Mouse (Mus musculus) stomach, embryonic 14.5 days (tissue): ENCODE measurements around the gene Adap2. TPM values are rescaled to one million over a fixed set of nuclear protein-coding genes. Genes with fewer than 3 reads are reported as not detected.
"Not testable (repeated sequence)": the region's sequence is repeated elsewhere in the genome, so short reads cannot be mapped to it uniquely, and the experiment has no call there.

Experiments used
- ATAC-seq: fragments of 200-750 bp; cut with Nextera tagmentation; 2 replicates; pipeline ENCODE4 v1.8.0; 2017; ENCODE audit warnings: low read depth, moderate TSS enrichment; ENCODE audit not compliant: insufficient number of reproducible peaks, insufficient read depth, low FRiP score
- H3K27ac ChIP-seq: fragments of 300-500 bp; sonication (generic); 2 replicates; pipeline ENCODE4 v1.5.1; 2014; ENCODE audit warnings: mild to moderate bottlenecking, low read length, moderate library complexity, mixed read lengths
- H3K27me3 ChIP-seq: fragments of 300-500 bp; sonication (generic); 2 replicates; pipeline ENCODE4 v1.6.1; 2014; ENCODE audit warnings: low read length, control low read depth, mixed read lengths; ENCODE audit not compliant: control insufficient read depth, insufficient read depth
- H3K36me3 ChIP-seq: fragments of 300-500 bp; sonication (generic); 2 replicates; pipeline ENCODE4 v1.6.1; 2014; ENCODE audit warnings: mild to moderate bottlenecking, control low read depth, low read length, moderate library complexity, mixed read lengths; ENCODE audit not compliant: control insufficient read depth, insufficient read depth
- H3K4me1 ChIP-seq: fragments of 300-500 bp; sonication (generic); 2 replicates; pipeline ENCODE4 v1.6.1; 2014; ENCODE audit warnings: low read length, control low read depth, mixed read lengths; ENCODE audit not compliant: control insufficient read depth, insufficient read depth
- H3K4me2 ChIP-seq: fragments of 300-500 bp; sonication (generic); replicated peaks from 2 replicates; pipeline ENCODE4 v1.6.1; 2014; ENCODE audit warnings: low read depth, low read length, control low read depth
- H3K4me3 ChIP-seq: fragments of 300-500 bp; sonication (generic); 2 replicates; pipeline ENCODE4 v1.5.1; 2014; ENCODE audit warnings: low read depth, low read length, control low read depth
- H3K9ac ChIP-seq: fragments of 300-500 bp; sonication (generic); replicated peaks from 2 replicates; pipeline ENCODE4 v1.6.1; 2014; ENCODE audit warnings: low read depth, mild to moderate bottlenecking, control low read depth, low read length, moderate library complexity, mixed read lengths
- H3K9me3 ChIP-seq: fragments of 300-500 bp; sonication (generic); 2 replicates; pipeline ENCODE4 v1.6.1; 2016; ENCODE audit warnings: low read depth, low read length, control low read depth; ENCODE audit not compliant: control insufficient read depth
- WGBS: fragments of 180-500 bp; shearing (Covaris S2); extraction: QIAGEN DNeasy Blood & Tissue Kit; methylation state at CpG from one replicate; pipeline ENCODE4 v1.1.7; 2014; 5-methylcytosine and 5-hydroxymethylcytosine counted together
- polyA plus RNA-seq: library from polyadenylated mRNA; unstranded; fragments of >200 nt; fragmentation: Nextera tagmentation; extraction: Ambion mirVana; gene quantifications from 2 replicates; pipeline ENCODE4 v1.2.1, GENCODE M21; 2014

The Adap2 gene
- polyA plus RNA-seq, 1 experiment from 2014 or later: 2.3 TPM

- Histone ChIP-seq H3K9me3 (no peaks in the 10 kb centered on the region), H3K9ac (peak within 1 kb of the TSS; percentile 81), H3K36me3 (peaks cover 9% of the 10 kb centered on the region), H3K27me3 (no peaks in the 10 kb centered on the region), H3K4me2 (peak within 1 kb of the TSS; percentile 79), H3K4me1 (no peaks in the 10 kb centered on the region), H3K27ac (peak within 1 kb of the TSS; percentile 85), H3K4me3 (peak within 1 kb of the TSS; percentile 79)
- WGBS: under 1% methylated on average over 40 of the region's 40 CpGs
- peak; percentile 86 for ATAC-seq
These were observed 11.9 kb upstream of the Adap2 start, which contains the start of gene Tefm for GRCm38 (mm10) chr11:80141825-80142521. Gene Tefm, minus strand, starts transcription at chr11:80142175.

GRCm38 (mm10) chr11:80142872-80143271 lies 11.0 kb upstream of the Adap2 start:
- Histone ChIP-seq H3K27me3 (no peaks in the 10 kb centered on the region), H3K9ac (no peak overlapping the region), H3K27ac (no peak overlapping the region), H3K4me2 (peak overlapping the region; percentile 79), H3K4me1 (no peaks in the 10 kb centered on the region), H3K36me3 (peaks cover 7% of the 10 kb centered on the region), H3K9me3 (no peaks in the 10 kb centered on the region), H3K4me3 (peak overlapping the region; percentile 79; the same call in 1 of the 2 replicates)
- 36% methylated on average over 8 of the region's 8 CpGs for WGBS
- ATAC-seq: no peak

- no peak for ATAC-seq
- no peaks in the 10 kb centered on the region for H3K4me1 ChIP-seq
- WGBS: 40% methylated on average over 10 of the region's 10 CpGs
These were observed 8.1 kb upstream of the Adap2 start for GRCm38 (mm10) chr11:80145787-80146275.

GRCm38 (mm10) chr11:80147748-80148147 lies 6.2 kb upstream of the Adap2 start:
- no peaks in the 10 kb centered on the region for H3K36me3 ChIP-seq
- no peak overlapping the region for H3K9ac ChIP-seq
- WGBS: 76% methylated on average over 6 of the region's 6 CpGs
- H3K4me2 ChIP-seq: no peak overlapping the region
- no peak overlapping the region for H3K4me3 ChIP-seq
- no peaks in the 10 kb centered on the region for H3K27me3 ChIP-seq
- H3K27ac ChIP-seq: no peak overlapping the region
- no peak for ATAC-seq
- H3K4me1 ChIP-seq: no peaks in the 10 kb centered on the region
- no peaks in the 10 kb centered on the region for H3K9me3 ChIP-seq

More at GRCm38 (mm10) chr11:80145787-80146275, 8.1 kb upstream of the Adap2 start:
- H3K27ac ChIP-seq: no peak overlapping the region
- no peak overlapping the region for H3K4me2 ChIP-seq
- no peaks in the 10 kb centered on the region for H3K27me3 ChIP-seq
- H3K4me3 ChIP-seq: no peak overlapping the region
- H3K9ac ChIP-seq: no peak overlapping the region
- no peaks in the 10 kb centered on the region for H3K36me3 ChIP-seq
- H3K9me3 ChIP-seq: no peaks in the 10 kb centered on the region

- no peaks in the 10 kb centered on the region for H3K4me1 ChIP-seq
These were observed 5.6 kb upstream of the Adap2 start for GRCm38 (mm10) chr11:80148313-80148712.

GRCm38 (mm10) chr11:80148974-80149373 lies 4.9 kb upstream of the Adap2 start:
- not testable (repeated sequence) for ATAC-seq, H3K4me2 ChIP-seq, H3K4me3 ChIP-seq, H3K9ac ChIP-seq, H3K36me3 ChIP-seq, H3K27me3 ChIP-seq, H3K27ac ChIP-seq, H3K4me1 ChIP-seq, H3K9me3 ChIP-seq
- WGBS: 38% methylated on average over 1 of the region's 4 CpGs

More at GRCm38 (mm10) chr11:80148313-80148712, 5.6 kb upstream of the Adap2 start:
- Histone ChIP-seq H3K27ac (no peak overlapping the region), H3K4me2 (no peak overlapping the region), H3K9me3 (no peaks in the 10 kb centered on the region), H3K27me3 (peaks cover 4% of the 10 kb centered on the region), H3K36me3 (no peaks in the 10 kb centered on the region), H3K9ac (no peak overlapping the region), H3K4me3 (no peak overlapping the region)
- WGBS: 32% methylated on average over 1 of the region's 1 CpGs
- peak; percentile 56; the same call in 1 of the 2 replicates for ATAC-seq

- no peak for ATAC-seq
- WGBS: 85% methylated on average over 8 of the region's 8 CpGs
- no peak overlapping the region for H3K9ac ChIP-seq
- no peak overlapping the region for H3K4me2 ChIP-seq
- H3K4me1 ChIP-seq: peaks cover 5% of the 10 kb centered on the region; the same call in 1 of the 2 replicates
- H3K27me3 ChIP-seq: peaks cover 15% of the 10 kb centered on the region
- no peaks in the 10 kb centered on the region for H3K9me3 ChIP-seq
- no peaks in the 10 kb centered on the region for H3K36me3 ChIP-seq
- H3K27ac ChIP-seq: no peak overlapping the region
- no peak overlapping the region for H3K4me3 ChIP-seq
These were observed 4.4 kb upstream of the Adap2 start for GRCm38 (mm10) chr11:80149412-80150023.

- no peak overlapping the region for H3K4me2 ChIP-seq
- no peaks in the 10 kb centered on the region for H3K9me3 ChIP-seq
- no peak overlapping the region for H3K9ac ChIP-seq
- H3K27me3 ChIP-seq: peaks cover 23% of the 10 kb centered on the region
- H3K27ac ChIP-seq: no peak overlapping the region
- H3K4me3 ChIP-seq: no peak overlapping the region
- ATAC-seq: no peak
- H3K36me3 ChIP-seq: no peaks in the 10 kb centered on the region
- WGBS: 80% methylated on average over 5 of the region's 5 CpGs
- peaks cover 5% of the 10 kb centered on the region; the same call in 1 of the 2 replicates for H3K4me1 ChIP-seq
These were observed 3.3 kb upstream of the Adap2 start for GRCm38 (mm10) chr11:80150566-80150965.
